Mouse (Mus musculus): Measurements from ENCODE around the gene Dll1.

Dll1 gene

GRCm38 (mm10) chr17:15325976-15326842 lies 50.5 kb downstream of the Dll1 start:
- no peak for DNase-seq

- no peak for DNase-seq
Observed at GRCm38 (mm10) chr17:15323191-15323834, 53.4 kb downstream of the Dll1 start.

All from liver (tissue).